Mouse (Mus musculus): Measurements from ENCODE around the gene Tbxa2r. TPM values are rescaled to one million over a fixed set of nuclear protein-coding genes. Genes with fewer than 3 reads are reported as not detected.

Gene Tbxa2r
- polyA plus RNA-seq, 1 experiment from 2014 or later = 3.6 TPM

- H3K4me1 ChIP-seq (replicated peaks; ENCODE audit: control insufficient read depth, insufficient read depth, low read length) = peaks cover 22% of the 10 kb centered on the region
- H3K27ac ChIP-seq (ENCODE audit: low read length) = no peak overlapping the region
- ATAC-seq = no peak
- WGBS = 93% methylated on average over 18 of the region's 18 CpGs
- no peaks in the 10 kb centered on the region for H3K27me3 ChIP-seq (replicated peaks; ENCODE audit: control insufficient read depth, insufficient read depth, low read length)
- H3K9ac ChIP-seq (replicated peaks; ENCODE audit: low read depth, low read length) = no peak overlapping the region
- H3K36me3 ChIP-seq (ENCODE audit: control insufficient read depth, insufficient read depth) = peaks cover 41% of the 10 kb centered on the region
- H3K4me3 ChIP-seq (replicated peaks; ENCODE audit: low read length) = no peak overlapping the region
- no peak overlapping the region for H3K4me2 ChIP-seq (ENCODE audit: low read length)
- no peaks in the 10 kb centered on the region for H3K9me3 ChIP-seq (ENCODE audit: control insufficient read depth, low read length)
These were observed 4.6 kb upstream of the Tbxa2r start for GRCm38 (mm10) chr10:81323791-81324530.

- Histone ChIP-seq H3K27me3 (replicated peaks; ENCODE audit: control insufficient read depth, insufficient read depth, low read length) (no peaks in the 10 kb centered on the region), H3K9ac (replicated peaks; ENCODE audit: low read depth, low read length) (no peak overlapping the region), H3K4me3 (replicated peaks; ENCODE audit: low read length) (no peak overlapping the region), H3K36me3 (ENCODE audit: control insufficient read depth, insufficient read depth) (peaks cover 41% of the 10 kb centered on the region), H3K27ac (ENCODE audit: low read length) (no peak overlapping the region), H3K9me3 (ENCODE audit: control insufficient read depth, low read length) (no peaks in the 10 kb centered on the region), H3K4me1 (replicated peaks; ENCODE audit: control insufficient read depth, insufficient read depth, low read length) (peaks cover 11% of the 10 kb centered on the region), H3K4me2 (ENCODE audit: low read length) (no peak overlapping the region)
- ATAC-seq = no peak
- WGBS = 96% methylated on average over 21 of the region's 21 CpGs
These were observed 3.4 kb upstream of the Tbxa2r start for GRCm38 (mm10) chr10:81325176-81325575.

GRCm38 (mm10) chr10:81325781-81326180 is 2.8 kb upstream of the Tbxa2r start:
- Histone ChIP-seq H3K9me3 (ENCODE audit: control insufficient read depth, low read length) (no peaks in the 10 kb centered on the region), H3K36me3 (ENCODE audit: control insufficient read depth, insufficient read depth) (peaks cover 41% of the 10 kb centered on the region), H3K27me3 (replicated peaks; ENCODE audit: control insufficient read depth, insufficient read depth, low read length) (no peaks in the 10 kb centered on the region), H3K4me1 (replicated peaks; ENCODE audit: control insufficient read depth, insufficient read depth, low read length) (peaks cover 11% of the 10 kb centered on the region), H3K9ac (replicated peaks; ENCODE audit: low read depth, low read length) (no peak overlapping the region), H3K4me2 (ENCODE audit: low read length) (no peak overlapping the region), H3K27ac (ENCODE audit: low read length) (no peak overlapping the region), H3K4me3 (replicated peaks; ENCODE audit: low read length) (no peak overlapping the region)
- WGBS = 93% methylated on average over 18 of the region's 18 CpGs
- no peak for ATAC-seq

- Histone ChIP-seq H3K4me1 (replicated peaks; ENCODE audit: control insufficient read depth, insufficient read depth, low read length) (peaks cover 7% of the 10 kb centered on the region), H3K27ac (ENCODE audit: low read length) (0 out of 2 replicates have a peak overlapping the region, but pooled peaks have one; percentile 14), H3K4me2 (ENCODE audit: low read length) (no peak overlapping the region), H3K36me3 (ENCODE audit: control insufficient read depth, insufficient read depth) (peaks cover 41% of the 10 kb centered on the region), H3K27me3 (replicated peaks; ENCODE audit: control insufficient read depth, insufficient read depth, low read length) (no peaks in the 10 kb centered on the region), H3K4me3 (replicated peaks; ENCODE audit: low read length) (no peak overlapping the region), H3K9ac (replicated peaks; ENCODE audit: low read depth, low read length) (no peak overlapping the region), H3K9me3 (ENCODE audit: control insufficient read depth, low read length) (no peaks in the 10 kb centered on the region)
- WGBS = 81% methylated on average over 6 of the region's 6 CpGs
- ATAC-seq = no peak
These were observed 1.7 kb upstream of the Tbxa2r start for GRCm38 (mm10) chr10:81326858-81327257.

GRCm38 (mm10) chr10:81327959-81328358 is 572 bp upstream of the Tbxa2r start:
- Histone ChIP-seq H3K4me3 (replicated peaks; ENCODE audit: low read length) (no peak overlapping the region), H3K27ac (ENCODE audit: low read length) (no peak overlapping the region), H3K36me3 (ENCODE audit: control insufficient read depth, insufficient read depth) (peaks cover 35% of the 10 kb centered on the region), H3K9ac (replicated peaks; ENCODE audit: low read depth, low read length) (no peak overlapping the region), H3K9me3 (ENCODE audit: control insufficient read depth, low read length) (no peaks in the 10 kb centered on the region), H3K27me3 (replicated peaks; ENCODE audit: control insufficient read depth, insufficient read depth, low read length) (peaks cover 8% of the 10 kb centered on the region), H3K4me2 (ENCODE audit: low read length) (no peak overlapping the region), H3K4me1 (replicated peaks; ENCODE audit: control insufficient read depth, insufficient read depth, low read length) (no peaks in the 10 kb centered on the region)
- no peak for ATAC-seq
- WGBS = 73% methylated on average over 2 of the region's 2 CpGs

GRCm38 (mm10) chr10:81329194-81329975 is 854 bp downstream of the Tbxa2r start:
- 0 out of 2 replicates have a peak, but pooled peaks have one; percentile 13 for ATAC-seq
- Histone ChIP-seq H3K4me1 (replicated peaks; ENCODE audit: control insufficient read depth, insufficient read depth, low read length) (no peaks in the 10 kb centered on the region), H3K36me3 (ENCODE audit: control insufficient read depth, insufficient read depth) (peaks cover 23% of the 10 kb centered on the region), H3K27me3 (replicated peaks; ENCODE audit: control insufficient read depth, insufficient read depth, low read length) (peaks cover 10% of the 10 kb centered on the region), H3K4me2 (ENCODE audit: low read length) (no peak overlapping the region), H3K9me3 (ENCODE audit: control insufficient read depth, low read length) (no peaks in the 10 kb centered on the region), H3K4me3 (replicated peaks; ENCODE audit: low read length) (no peak overlapping the region), H3K27ac (ENCODE audit: low read length) (no peak overlapping the region), H3K9ac (replicated peaks; ENCODE audit: low read depth, low read length) (no peak overlapping the region)
- 75% methylated on average over 10 of the region's 10 CpGs for WGBS

- no peak overlapping the region for H3K9ac ChIP-seq (replicated peaks; ENCODE audit: low read depth, low read length)
- no peak overlapping the region for H3K27ac ChIP-seq (ENCODE audit: low read length)
- no peaks in the 10 kb centered on the region for H3K4me1 ChIP-seq (replicated peaks; ENCODE audit: control insufficient read depth, insufficient read depth, low read length)
- H3K27me3 ChIP-seq (replicated peaks; ENCODE audit: control insufficient read depth, insufficient read depth, low read length) = peaks cover 10% of the 10 kb centered on the region
- no peak for ATAC-seq
- 71% methylated on average over 4 of the region's 4 CpGs for WGBS
- no peak overlapping the region for H3K4me2 ChIP-seq (ENCODE audit: low read length)
- no peaks in the 10 kb centered on the region for H3K9me3 ChIP-seq (ENCODE audit: control insufficient read depth, low read length)
- no peak overlapping the region for H3K4me3 ChIP-seq (replicated peaks; ENCODE audit: low read length)
- peaks cover 18% of the 10 kb centered on the region for H3K36me3 ChIP-seq (ENCODE audit: control insufficient read depth, insufficient read depth)
These were observed 1.5 kb downstream of the Tbxa2r start for GRCm38 (mm10) chr10:81330007-81330406.

GRCm38 (mm10) chr10:81332277-81332676 is 3.7 kb downstream of the Tbxa2r start:
- H3K4me1 ChIP-seq (replicated peaks; ENCODE audit: control insufficient read depth, insufficient read depth, low read length) = peaks cover 2% of the 10 kb centered on the region; the same call in 1 of the 2 replicates
- peaks cover 10% of the 10 kb centered on the region for H3K27me3 ChIP-seq (replicated peaks; ENCODE audit: control insufficient read depth, insufficient read depth, low read length)
- H3K4me2 ChIP-seq (ENCODE audit: low read length) = no peak overlapping the region
- H3K9ac ChIP-seq (replicated peaks; ENCODE audit: low read depth, low read length) = no peak overlapping the region
- 20% methylated on average over 29 of the region's 29 CpGs for WGBS
- H3K36me3 ChIP-seq (ENCODE audit: control insufficient read depth, insufficient read depth) = no peaks in the 10 kb centered on the region
- no peak for ATAC-seq
- no peaks in the 10 kb centered on the region for H3K9me3 ChIP-seq (ENCODE audit: control insufficient read depth, low read length)
- no peak overlapping the region for H3K4me3 ChIP-seq (replicated peaks; ENCODE audit: low read length)
- H3K27ac ChIP-seq (ENCODE audit: low read length) = no peak overlapping the region

- Histone ChIP-seq H3K4me2 (ENCODE audit: low read length) (no peak overlapping the region), H3K27me3 (replicated peaks; ENCODE audit: control insufficient read depth, insufficient read depth, low read length) (peaks cover 10% of the 10 kb centered on the region)
- no peak for ATAC-seq
These were observed 5.8 kb downstream of the Tbxa2r start for GRCm38 (mm10) chr10:81334324-81334723.

More at GRCm38 (mm10) chr10:81334324-81334723, 5.8 kb downstream of the Tbxa2r start:
- H3K27ac ChIP-seq (ENCODE audit: low read length) = no peak overlapping the region
- H3K4me3 ChIP-seq (replicated peaks; ENCODE audit: low read length) = no peak overlapping the region
- H3K9ac ChIP-seq (replicated peaks; ENCODE audit: low read depth, low read length) = no peak overlapping the region
- H3K4me1 ChIP-seq (replicated peaks; ENCODE audit: control insufficient read depth, insufficient read depth, low read length) = peaks cover 2% of the 10 kb centered on the region; the same call in 1 of the 2 replicates
- WGBS = 67% methylated on average over 11 of the region's 11 CpGs
- H3K36me3 ChIP-seq (ENCODE audit: control insufficient read depth, insufficient read depth) = no peaks in the 10 kb centered on the region
- no peaks in the 10 kb centered on the region for H3K9me3 ChIP-seq (ENCODE audit: control insufficient read depth, low read length)

Data from forebrain, embryonic 16.5 days (tissue).